Mouse (Mus musculus): ENCODE data around the gene Tbc1d7. TPM values are rescaled to one million over a fixed set of nuclear protein-coding genes. Genes with fewer than 3 reads are reported as not detected.

Tbc1d7 gene
- polyA plus RNA-seq, 1 experiment from 2014 or later, result 28.9 TPM

DNA sequence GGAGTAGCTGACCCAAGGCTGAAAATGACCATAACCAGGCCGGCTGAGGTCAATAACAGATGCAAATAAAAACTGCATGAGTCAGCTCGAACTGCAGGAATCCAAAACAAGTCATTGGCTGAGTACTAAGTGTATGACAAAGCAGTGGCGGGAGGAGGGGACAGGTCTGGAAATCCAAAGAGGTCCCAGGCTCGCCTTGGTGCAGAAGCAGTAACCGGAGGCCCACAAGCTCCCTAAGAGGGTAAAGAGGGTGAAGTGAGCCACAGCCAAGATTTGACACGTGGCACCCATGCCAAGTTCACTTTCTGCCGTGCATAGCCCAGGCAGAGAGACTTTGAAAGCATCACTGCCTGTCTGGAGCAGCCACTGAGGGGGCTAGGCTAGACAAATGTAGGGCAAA, 41.0 kb upstream of the Tbc1d7 start:
- Histone ChIP-seq H3K4me1 (replicated peaks; ENCODE audit: control insufficient read depth, insufficient read depth, low read length) (peaks cover 37% of the 10 kb centered on the region), H3K9me3 (ENCODE audit: control insufficient read depth, low read length) (no peaks in the 10 kb centered on the region), H3K4me3 (ENCODE audit: low read depth, low read length) (no peak overlapping the region), H3K27ac (ENCODE audit: low read depth, low read length) (no peak overlapping the region), H3K4me2 (no peak overlapping the region; the same call in 1 of the 2 replicates), H3K9ac (ENCODE audit: low read depth, low read length) (no peak overlapping the region), H3K36me3 (ENCODE audit: control insufficient read depth, insufficient read depth, low read length) (no peaks in the 10 kb centered on the region), H3K27me3 (replicated peaks; ENCODE audit: control insufficient read depth, insufficient read depth, low read length) (no peaks in the 10 kb centered on the region)
- DNase-seq (ENCODE audit: low spot score) (no peak), ATAC-seq (replicated peaks; ENCODE audit: low FRiP score) (no peak)
- WGBS, result 60% methylated on average over 7 of the region's 7 CpGs

DNA sequence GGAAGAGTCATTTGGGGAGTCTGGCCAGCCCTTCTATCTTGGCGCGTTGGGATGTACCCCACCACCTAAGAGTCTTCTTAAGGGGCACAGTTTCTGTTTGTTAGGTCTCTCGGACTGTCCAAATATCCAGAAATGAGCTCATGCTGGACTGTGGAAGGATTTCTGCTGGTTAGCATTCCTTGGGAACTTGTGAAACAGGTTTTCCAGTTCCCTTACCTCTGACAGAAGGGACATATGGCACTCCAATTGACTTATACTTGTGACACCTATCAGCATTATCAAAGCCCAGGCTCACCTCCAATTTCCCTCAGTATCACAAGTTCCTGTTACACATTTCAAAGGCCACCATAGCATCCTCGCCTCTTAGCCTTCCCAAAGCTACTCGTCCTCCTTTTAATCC, 39.7 kb upstream of the Tbc1d7 start:
- no peaks in the 10 kb centered on the region for H3K27me3 ChIP-seq (replicated peaks; ENCODE audit: control insufficient read depth, insufficient read depth, low read length)
- no peak overlapping the region for H3K27ac ChIP-seq (ENCODE audit: low read depth, low read length)
- DNase-seq (ENCODE audit: low spot score) (no peak), ATAC-seq (replicated peaks; ENCODE audit: low FRiP score) (no peak)
- H3K4me2 ChIP-seq, result no peak overlapping the region
- H3K9me3 ChIP-seq (ENCODE audit: control insufficient read depth, low read length), result no peaks in the 10 kb centered on the region
- WGBS, result 74% methylated on average over 5 of the region's 5 CpGs
- no peak overlapping the region for H3K4me3 ChIP-seq (ENCODE audit: low read depth, low read length)
- peaks cover 28% of the 10 kb centered on the region for H3K4me1 ChIP-seq (replicated peaks; ENCODE audit: control insufficient read depth, insufficient read depth, low read length)
- H3K36me3 ChIP-seq (ENCODE audit: control insufficient read depth, insufficient read depth, low read length), result no peaks in the 10 kb centered on the region
- no peak overlapping the region for H3K9ac ChIP-seq (ENCODE audit: low read depth, low read length)

DNA sequence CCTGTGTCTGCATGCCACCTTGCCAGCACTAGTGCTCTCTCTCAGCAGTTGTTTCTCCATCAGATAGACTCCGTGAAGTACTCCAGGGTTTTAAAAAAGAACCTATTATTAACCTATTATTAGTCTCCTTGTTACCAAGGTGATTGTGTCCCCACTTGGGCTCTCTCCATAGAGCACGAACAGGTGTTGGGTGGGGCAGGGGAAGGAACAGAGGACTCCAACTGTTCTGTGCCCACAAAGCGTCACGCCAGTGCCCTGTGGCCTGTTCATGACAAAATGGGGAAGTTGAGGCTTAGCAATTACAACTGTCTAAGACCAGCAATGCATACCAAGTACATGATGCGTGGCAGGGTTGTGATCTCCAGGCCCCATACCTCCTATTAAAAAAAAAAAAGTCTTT, 38.3 kb upstream of the Tbc1d7 start:
- Histone ChIP-seq H3K9me3 (ENCODE audit: control insufficient read depth, low read length) (no peaks in the 10 kb centered on the region), H3K36me3 (ENCODE audit: control insufficient read depth, insufficient read depth, low read length) (no peaks in the 10 kb centered on the region), H3K27ac (ENCODE audit: low read depth, low read length) (no peak overlapping the region), H3K27me3 (replicated peaks; ENCODE audit: control insufficient read depth, insufficient read depth, low read length) (no peaks in the 10 kb centered on the region), H3K4me2 (no peak overlapping the region), H3K9ac (ENCODE audit: low read depth, low read length) (no peak overlapping the region), H3K4me1 (replicated peaks; ENCODE audit: control insufficient read depth, insufficient read depth, low read length) (peaks cover 16% of the 10 kb centered on the region), H3K4me3 (ENCODE audit: low read depth, low read length) (no peak overlapping the region)
- DNase-seq (ENCODE audit: low spot score) (no peak), ATAC-seq (replicated peaks; ENCODE audit: low FRiP score) (no peak)
- 55% methylated on average over 5 of the region's 5 CpGs for WGBS

DNA sequence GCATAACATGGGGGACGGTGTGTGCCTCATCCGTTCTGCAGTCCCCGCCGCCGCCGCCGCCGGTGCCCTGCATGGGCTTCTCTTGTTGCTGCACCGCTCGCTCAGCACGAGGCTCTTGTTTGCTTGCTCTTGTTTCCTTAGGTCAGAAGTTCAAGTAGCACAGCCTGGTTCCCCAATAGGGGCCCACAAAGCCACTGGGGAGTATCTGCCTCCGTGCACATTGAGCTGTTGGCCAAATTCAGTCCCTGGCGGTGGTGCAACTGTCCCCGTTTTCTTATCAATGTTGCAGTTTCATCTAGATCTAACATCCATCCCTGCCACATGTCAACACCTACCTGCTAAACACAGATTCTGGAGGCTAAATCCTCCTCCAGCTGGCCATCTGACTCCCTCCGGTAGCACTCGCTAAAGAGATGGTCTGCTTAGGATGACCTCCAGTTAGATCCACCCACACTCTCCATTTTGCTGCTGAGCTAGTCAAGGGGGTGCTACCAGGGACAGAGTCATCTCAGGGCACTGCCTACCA, 37.7 kb upstream of the Tbc1d7 start:
- 36% methylated on average over 16 of the region's 16 CpGs for WGBS
- DNase-seq (ENCODE audit: low spot score) (no peak), ATAC-seq (replicated peaks; ENCODE audit: low FRiP score) (peak; percentile 47)
- no peaks in the 10 kb centered on the region for H3K27me3 ChIP-seq (replicated peaks; ENCODE audit: control insufficient read depth, insufficient read depth, low read length)
- H3K36me3 ChIP-seq (ENCODE audit: control insufficient read depth, insufficient read depth, low read length), result no peaks in the 10 kb centered on the region
- H3K4me2 ChIP-seq, result peak overlapping the region; percentile 11
- H3K4me3 ChIP-seq (ENCODE audit: low read depth, low read length), result no peak overlapping the region
- H3K9me3 ChIP-seq (ENCODE audit: control insufficient read depth, low read length), result no peaks in the 10 kb centered on the region
- H3K27ac ChIP-seq (ENCODE audit: low read depth, low read length), result no peak overlapping the region
- no peak overlapping the region for H3K9ac ChIP-seq (ENCODE audit: low read depth, low read length)
- H3K4me1 ChIP-seq (replicated peaks; ENCODE audit: control insufficient read depth, insufficient read depth, low read length), result peaks cover 16% of the 10 kb centered on the region

DNA sequence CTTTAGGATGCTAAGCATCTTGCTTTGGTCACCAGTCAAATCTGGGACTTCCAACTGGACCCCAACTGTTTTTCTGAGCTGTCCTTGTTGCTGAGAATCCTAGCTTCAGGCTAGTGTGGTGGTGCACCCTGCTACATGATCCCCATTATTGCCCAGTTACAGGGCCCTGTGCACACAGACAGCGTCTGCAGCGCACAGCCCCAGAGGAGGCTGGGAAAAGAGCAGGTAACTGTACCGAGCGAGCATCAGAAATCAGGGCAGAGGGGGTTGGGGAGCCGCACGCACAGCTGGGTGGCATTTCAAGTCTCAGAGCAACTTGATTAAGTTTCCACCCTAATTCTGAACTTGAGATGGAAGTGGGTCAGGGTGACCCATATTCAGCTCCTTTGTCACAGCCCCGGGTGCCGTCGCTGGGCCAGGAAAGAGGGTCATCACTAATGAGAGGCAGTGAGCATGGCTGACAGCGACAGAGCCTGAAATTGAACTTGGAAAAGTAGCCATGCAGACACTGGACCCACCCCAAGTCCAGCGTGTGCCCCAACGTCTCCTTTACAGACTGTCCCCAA, 34.9 kb upstream of the Tbc1d7 start:
- Histone ChIP-seq H3K27me3 (replicated peaks; ENCODE audit: control insufficient read depth, insufficient read depth, low read length) (no peaks in the 10 kb centered on the region), H3K4me1 (replicated peaks; ENCODE audit: control insufficient read depth, insufficient read depth, low read length) (peaks cover 11% of the 10 kb centered on the region), H3K9me3 (ENCODE audit: control insufficient read depth, low read length) (no peaks in the 10 kb centered on the region), H3K4me2 (no peak overlapping the region), H3K36me3 (ENCODE audit: control insufficient read depth, insufficient read depth, low read length) (no peaks in the 10 kb centered on the region), H3K4me3 (ENCODE audit: low read depth, low read length) (no peak overlapping the region), H3K27ac (ENCODE audit: low read depth, low read length) (no peak overlapping the region), H3K9ac (ENCODE audit: low read depth, low read length) (no peak overlapping the region)
- DNase-seq (ENCODE audit: low spot score), result no peak
- no peak for ATAC-seq (replicated peaks; ENCODE audit: low FRiP score)
- 86% methylated on average over 12 of the region's 12 CpGs for WGBS

DNA sequence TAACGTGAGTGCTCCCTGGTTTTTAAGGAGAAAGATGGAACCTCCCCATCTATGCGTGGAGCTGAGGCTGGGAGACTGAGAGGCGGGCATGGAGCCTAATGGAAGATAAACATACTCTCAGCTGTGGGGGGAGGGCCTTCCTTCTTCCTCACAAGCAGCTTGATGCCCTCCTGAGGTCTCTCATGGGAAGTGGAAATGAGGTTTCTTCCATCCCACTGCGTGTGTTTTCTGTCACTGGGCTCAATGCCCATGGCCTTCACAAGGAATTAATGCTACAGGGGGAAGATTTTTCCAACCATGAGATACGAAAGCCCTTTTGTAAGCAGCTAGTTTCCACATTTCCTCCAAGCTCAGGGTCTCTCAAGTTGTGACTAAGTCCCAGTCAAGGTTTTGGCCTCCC, 32.3 kb upstream of the Tbc1d7 start:
- no peak for DNase-seq (ENCODE audit: low spot score)
- WGBS, result 47% methylated on average over 5 of the region's 5 CpGs
- no peaks in the 10 kb centered on the region for H3K9me3 ChIP-seq (ENCODE audit: control insufficient read depth, low read length)
- ATAC-seq (replicated peaks; ENCODE audit: low FRiP score), result no peak
- H3K4me3 ChIP-seq (ENCODE audit: low read depth, low read length), result no peak overlapping the region
- no peaks in the 10 kb centered on the region; the same call in 1 of the 2 replicates for H3K27me3 ChIP-seq (replicated peaks; ENCODE audit: control insufficient read depth, insufficient read depth, low read length)
- H3K36me3 ChIP-seq (ENCODE audit: control insufficient read depth, insufficient read depth, low read length), result no peaks in the 10 kb centered on the region
- no peak overlapping the region for H3K27ac ChIP-seq (ENCODE audit: low read depth, low read length)
- peaks cover 2% of the 10 kb centered on the region for H3K4me1 ChIP-seq (replicated peaks; ENCODE audit: control insufficient read depth, insufficient read depth, low read length)
- no peak overlapping the region for H3K9ac ChIP-seq (ENCODE audit: low read depth, low read length)
- H3K4me2 ChIP-seq, result no peak overlapping the region

DNA sequence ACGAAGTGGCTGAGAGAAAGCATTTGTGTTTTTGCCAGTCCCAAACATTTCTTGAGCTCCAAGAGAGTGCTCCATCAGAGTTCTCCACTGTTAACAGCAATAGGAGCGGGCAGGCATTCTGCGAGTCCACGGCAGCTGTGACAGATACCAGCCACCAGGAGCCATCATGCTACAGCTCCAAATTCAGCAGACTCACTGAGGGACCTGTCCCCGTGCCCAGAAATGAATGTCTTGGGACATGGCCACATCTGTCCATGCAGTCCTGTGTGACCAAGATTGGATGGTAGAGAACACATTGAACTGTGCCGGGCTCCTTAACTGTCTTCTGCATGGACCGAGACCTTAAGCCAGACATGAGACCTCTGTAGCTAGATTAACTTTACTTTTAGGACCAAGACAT, 31.9 kb upstream of the Tbc1d7 start:
- WGBS, result 76% methylated on average over 7 of the region's 7 CpGs
- H3K27me3 ChIP-seq (replicated peaks; ENCODE audit: control insufficient read depth, insufficient read depth, low read length), result no peaks in the 10 kb centered on the region; the same call in 1 of the 2 replicates
- H3K9me3 ChIP-seq (ENCODE audit: control insufficient read depth, low read length), result no peaks in the 10 kb centered on the region
- no peak overlapping the region for H3K4me3 ChIP-seq (ENCODE audit: low read depth, low read length)
- ATAC-seq (replicated peaks; ENCODE audit: low FRiP score) (no peak), DNase-seq (ENCODE audit: low spot score) (no peak)
- H3K4me1 ChIP-seq (replicated peaks; ENCODE audit: control insufficient read depth, insufficient read depth, low read length), result no peaks in the 10 kb centered on the region
- no peak overlapping the region for H3K27ac ChIP-seq (ENCODE audit: low read depth, low read length)
- no peak overlapping the region for H3K4me2 ChIP-seq
- no peaks in the 10 kb centered on the region for H3K36me3 ChIP-seq (ENCODE audit: control insufficient read depth, insufficient read depth, low read length)
- H3K9ac ChIP-seq (ENCODE audit: low read depth, low read length), result no peak overlapping the region

DNA sequence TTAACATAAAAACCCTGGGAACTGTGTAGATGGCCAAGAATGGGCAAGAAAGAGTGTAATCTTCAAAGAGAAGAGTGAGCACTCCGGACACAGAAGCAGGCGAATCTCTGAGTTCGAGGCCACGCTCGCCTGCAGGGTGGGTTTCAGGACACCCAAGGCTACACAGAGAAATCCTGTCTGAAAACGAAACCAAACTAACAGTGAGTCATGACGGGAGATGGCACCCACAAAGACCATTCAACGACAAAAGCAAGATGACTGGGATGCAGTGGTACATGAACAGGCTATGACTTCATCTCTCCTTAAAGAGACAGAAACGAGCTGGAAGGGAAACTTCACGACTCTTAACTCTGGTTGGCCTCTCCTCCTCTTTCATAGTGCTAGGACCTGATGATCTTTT, 31.1 kb upstream of the Tbc1d7 start:
- no peak overlapping the region for H3K4me3 ChIP-seq (ENCODE audit: low read depth, low read length)
- H3K4me1 ChIP-seq (replicated peaks; ENCODE audit: control insufficient read depth, insufficient read depth, low read length), result no peaks in the 10 kb centered on the region
- no peaks in the 10 kb centered on the region for H3K36me3 ChIP-seq (ENCODE audit: control insufficient read depth, insufficient read depth, low read length)
- 73% methylated on average over 10 of the region's 10 CpGs for WGBS
- no peak overlapping the region for H3K27ac ChIP-seq (ENCODE audit: low read depth, low read length)
- DNase-seq (ENCODE audit: low spot score) (no peak), ATAC-seq (replicated peaks; ENCODE audit: low FRiP score) (no peak)
- no peak overlapping the region for H3K9ac ChIP-seq (ENCODE audit: low read depth, low read length)
- H3K9me3 ChIP-seq (ENCODE audit: control insufficient read depth, low read length), result no peaks in the 10 kb centered on the region
- no peaks in the 10 kb centered on the region; the same call in 1 of the 2 replicates for H3K27me3 ChIP-seq (replicated peaks; ENCODE audit: control insufficient read depth, insufficient read depth, low read length)
- H3K4me2 ChIP-seq, result no peak overlapping the region

DNA sequence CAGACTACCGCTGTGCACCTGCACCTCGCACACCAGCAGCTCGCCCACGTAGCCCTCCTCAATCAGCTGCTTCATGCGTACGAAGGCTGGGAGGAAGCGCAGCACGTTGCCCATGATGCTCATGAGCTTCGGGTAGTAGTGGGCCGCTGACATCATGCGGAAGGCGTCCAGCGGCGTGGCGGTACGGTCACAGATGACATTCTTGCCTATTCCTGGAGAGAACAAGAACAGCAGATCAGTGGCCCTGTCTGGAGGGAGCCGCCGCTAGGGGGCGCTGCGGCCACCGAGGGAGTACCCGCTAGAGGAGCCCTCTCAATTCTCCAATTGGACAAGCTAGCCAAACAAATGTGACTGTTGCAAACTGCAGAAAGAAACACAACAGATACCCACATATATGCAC, 29.7 kb upstream of the Tbc1d7 start:
- WGBS, result 49% methylated on average over 22 of the region's 22 CpGs
- Histone ChIP-seq H3K27me3 (replicated peaks; ENCODE audit: control insufficient read depth, insufficient read depth, low read length) (no peaks in the 10 kb centered on the region; the same call in 1 of the 2 replicates), H3K4me2 (no peak overlapping the region), H3K27ac (ENCODE audit: low read depth, low read length) (no peak overlapping the region), H3K36me3 (ENCODE audit: control insufficient read depth, insufficient read depth, low read length) (no peaks in the 10 kb centered on the region), H3K9me3 (ENCODE audit: control insufficient read depth, low read length) (no peaks in the 10 kb centered on the region), H3K4me3 (ENCODE audit: low read depth, low read length) (no peak overlapping the region), H3K9ac (ENCODE audit: low read depth, low read length) (no peak overlapping the region), H3K4me1 (replicated peaks; ENCODE audit: control insufficient read depth, insufficient read depth, low read length) (peaks cover 5% of the 10 kb centered on the region)
- ATAC-seq (replicated peaks; ENCODE audit: low FRiP score), result peak; percentile 53; the same call in 1 of the 2 replicates
- DNase-seq (ENCODE audit: low spot score), result peak; percentile 68
